Mouse (Mus musculus): Measurements from ENCODE around the gene Gpc3.
"Not testable (repeated sequence)": the region's sequence is repeated elsewhere in the genome, so short reads cannot be mapped to it uniquely, and the experiment has no call there.

Gene Gpc3

DNA sequence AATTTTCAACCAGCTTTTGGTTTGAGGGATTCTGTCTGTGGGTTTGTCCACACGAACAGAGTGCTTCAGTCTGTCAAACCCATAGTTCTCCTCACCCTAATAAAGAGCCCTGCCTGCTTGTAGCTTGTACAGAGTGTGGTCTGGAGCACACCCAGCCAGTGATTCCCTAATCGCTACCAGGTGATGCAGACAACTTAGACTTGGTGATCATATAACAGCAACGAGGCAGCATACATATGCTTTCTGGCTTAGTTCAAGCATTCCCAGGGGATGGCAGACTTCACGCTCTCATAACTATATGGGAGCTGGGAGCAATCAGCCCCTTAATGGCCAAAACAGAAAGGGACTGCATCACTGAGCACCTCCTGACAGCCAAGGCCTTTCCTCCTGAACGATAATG, 188.1 kb downstream of the Gpc3 start:
- intact Hi-C loops (cut with DNase I): no loop called here

DNA sequence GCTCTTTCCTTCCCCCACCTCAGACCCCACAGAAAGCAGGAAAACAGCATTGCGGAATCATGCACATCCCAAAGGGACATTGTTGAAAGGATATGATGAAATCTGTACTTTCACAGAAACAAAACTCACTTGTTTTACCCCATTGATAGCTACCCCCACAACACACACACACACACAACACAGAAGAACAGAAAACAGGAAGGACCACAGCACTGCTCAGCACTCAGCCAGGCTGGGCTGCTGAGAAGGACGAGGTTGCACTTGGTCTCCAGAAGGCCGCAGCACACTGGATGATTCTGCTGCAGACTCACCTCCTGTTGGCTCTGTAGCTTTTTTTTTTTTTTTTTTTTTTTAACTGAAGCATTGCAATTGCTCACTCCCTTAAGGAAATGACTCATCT, 193.9 kb downstream of the Gpc3 start:
- intact Hi-C loops (cut with DNase I): no loop called here

GRCm38 (mm10) chrX:52412936-52413335, 200.8 kb downstream of the Gpc3 start:
- intact Hi-C loops (cut with DNase I): no loop called here

GRCm38 (mm10) chrX:52401188-52401587, 212.6 kb downstream of the Gpc3 start:
- intact Hi-C loops (cut with DNase I): no loop called here

GRCm38 (mm10) chrX:52375129-52375528, 238.6 kb downstream of the Gpc3 start:
- intact Hi-C loops (cut with DNase I): loop anchor here (10.0 kb wide), 2 partner anchors 290 to 980 kb away; no protein-coding TSS in a partner anchor

DNA sequence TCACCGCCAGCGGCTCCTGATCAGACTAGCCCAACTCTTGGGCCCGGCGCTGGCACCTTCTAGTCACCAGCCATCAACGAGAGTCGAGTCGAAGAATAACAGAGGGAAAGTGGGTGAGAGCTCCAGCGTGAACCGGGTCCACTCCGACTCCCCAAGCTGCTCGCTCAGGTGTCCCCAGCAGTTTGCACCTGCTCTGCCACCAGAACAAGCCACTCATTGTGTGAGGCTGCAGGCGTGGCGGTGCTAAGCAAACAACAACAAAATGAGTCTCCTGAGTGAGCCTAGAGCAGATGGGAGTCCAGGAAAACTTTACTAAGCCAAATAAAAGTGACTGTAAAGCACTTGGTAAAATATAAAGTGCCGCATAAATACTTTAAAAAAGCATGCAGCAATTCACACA, 239.5 kb downstream of the Gpc3 start:
- intact Hi-C loops (cut with DNase I): loop anchor here (10.0 kb wide), 2 partner anchors 289 to 979 kb away; no protein-coding TSS in a partner anchor

DNA sequence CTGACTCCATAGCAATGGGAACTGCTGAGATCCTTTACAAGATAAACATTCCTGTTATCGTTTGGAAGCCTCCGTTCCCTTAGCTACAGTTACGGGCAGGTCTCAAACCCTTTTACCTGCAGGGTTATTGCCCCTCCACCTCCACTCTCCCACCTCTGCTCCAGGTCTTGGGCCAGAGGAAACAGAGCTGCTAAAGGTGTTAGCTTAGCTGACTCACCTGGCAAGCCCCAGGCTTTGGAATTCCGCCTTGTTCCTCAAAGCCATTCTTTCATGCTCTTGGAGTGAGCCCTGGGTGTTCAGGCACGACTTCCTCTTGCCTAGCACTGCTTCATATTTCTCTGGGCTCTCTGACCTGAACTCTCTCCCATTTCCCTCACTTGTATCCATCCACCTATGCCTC, 241.3 kb downstream of the Gpc3 start:
- intact Hi-C loops (cut with DNase I): loop anchor here (10.0 kb wide), 2 partner anchors 288 to 978 kb away; no protein-coding TSS in a partner anchor

GRCm38 (mm10) chrX:52369938-52370758, 243.6 kb downstream of the Gpc3 start:
- intact Hi-C loops (cut with DNase I): loop anchor here (5.0 to 10.0 kb wide), 3 partner anchors 285 to 975 kb away; no protein-coding TSS in a partner anchor

- intact Hi-C loops (cut with DNase I): loop anchor here (5.0 kb wide), 1 partner anchor 602 kb away; no protein-coding TSS in a partner anchor
Measured at GRCm38 (mm10) chrX:52369304-52369937, 244.3 kb downstream of the Gpc3 start.

DNA sequence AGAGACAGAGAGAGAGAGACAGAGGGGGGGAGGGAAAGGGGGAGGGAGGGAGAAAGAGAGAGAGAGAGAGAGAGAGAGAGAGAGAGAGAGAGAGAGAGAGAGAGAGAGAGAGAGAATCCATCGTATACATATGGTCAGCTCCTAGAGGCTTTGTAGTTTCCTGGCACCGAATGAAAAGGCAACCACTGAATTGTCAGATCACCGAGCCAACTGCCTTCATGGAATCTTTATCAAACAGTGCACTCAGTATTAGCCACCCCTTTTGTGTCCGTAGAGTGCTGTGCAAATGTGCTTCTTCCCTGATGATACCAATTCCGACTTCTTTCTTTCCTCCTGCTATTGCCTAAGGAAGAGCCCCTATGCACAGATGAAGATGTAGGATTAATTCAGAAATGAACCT, 246.9 kb downstream of the Gpc3 start:
- intact Hi-C loops (cut with DNase I): loop anchor here (5.0 kb wide), 1 partner anchor 600 kb away; no protein-coding TSS in a partner anchor

DNA sequence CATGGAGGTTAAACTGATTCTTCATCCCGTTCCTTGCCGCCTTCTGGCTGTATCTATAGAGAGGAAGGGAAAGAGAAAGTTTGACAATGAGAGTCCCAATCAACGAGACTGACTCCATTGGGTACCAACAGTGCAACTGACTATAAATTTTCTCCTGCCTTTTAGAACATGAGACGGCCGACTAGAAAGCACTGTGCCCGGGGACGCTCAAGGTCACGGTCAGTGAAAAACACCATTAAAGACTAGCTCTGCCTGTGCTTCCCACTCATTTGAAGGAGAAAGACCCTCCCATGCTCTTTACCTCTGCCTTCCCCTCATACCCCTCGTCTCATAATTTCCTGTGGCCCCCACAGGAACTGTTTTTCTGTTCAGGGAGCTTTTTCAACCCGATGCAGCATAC, 248.0 kb downstream of the Gpc3 start:
- intact Hi-C loops (cut with DNase I): loop anchor here (5.0 kb wide), 1 partner anchor 598 kb away; no protein-coding TSS in a partner anchor

DNA sequence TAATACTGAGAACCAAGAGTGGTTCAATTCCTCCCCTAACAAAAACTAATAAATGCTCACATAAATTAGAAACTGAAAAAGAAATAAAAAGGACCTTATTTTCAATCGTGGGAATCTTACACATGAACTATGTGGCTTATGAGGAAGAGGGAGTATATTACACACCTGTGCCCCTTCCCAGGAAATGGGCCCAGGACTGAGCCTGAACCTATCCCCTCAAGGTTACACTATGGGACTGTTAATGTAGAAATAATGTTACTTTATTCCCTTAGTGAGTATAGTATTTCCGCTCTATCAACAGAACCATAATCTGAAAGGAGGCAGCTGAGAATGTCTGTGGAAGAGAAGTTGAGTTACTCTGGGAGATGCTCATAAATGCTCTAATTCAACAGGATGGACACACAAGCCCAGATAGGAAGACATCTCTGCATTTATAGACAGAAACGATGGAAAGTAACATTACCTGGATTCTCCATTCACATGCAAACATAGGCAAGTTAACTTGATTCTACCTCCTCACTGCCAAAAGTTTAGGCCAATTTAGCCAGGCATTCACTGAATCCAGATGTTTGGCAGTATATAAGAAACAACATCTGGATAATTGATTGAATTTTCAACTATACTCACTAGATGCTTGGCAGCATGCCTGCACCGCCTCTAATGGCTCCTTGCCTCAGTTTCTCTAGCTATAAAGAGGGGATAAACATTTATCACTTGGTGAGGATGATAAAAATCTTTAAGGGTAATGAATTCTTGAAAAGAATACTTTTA, 251.3 kb downstream of the Gpc3 start:
- intact Hi-C loops (cut with DNase I): no loop called here

- intact Hi-C loops (cut with DNase I): no loop called here
Measured at GRCm38 (mm10) chrX:52352981-52353380, 260.8 kb downstream of the Gpc3 start.

DNA sequence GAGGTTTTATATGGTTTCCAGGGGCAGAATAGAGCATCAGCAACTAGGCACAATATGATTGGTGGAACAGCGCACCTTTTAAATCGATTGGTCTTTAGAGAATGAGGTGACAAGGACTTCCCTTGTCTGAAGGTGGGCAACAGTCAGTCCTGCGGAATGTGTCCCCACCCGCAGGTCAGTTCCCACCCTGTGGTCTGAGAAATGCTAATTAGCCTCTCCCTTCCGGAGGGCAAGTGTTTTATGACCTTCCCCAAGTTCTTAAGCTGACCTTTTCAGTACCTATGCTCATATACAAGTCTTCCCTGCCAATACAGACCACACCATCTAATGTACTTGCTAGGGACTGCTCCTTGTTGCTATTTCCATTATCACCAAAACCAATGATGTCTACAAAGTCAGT, 263.1 kb downstream of the Gpc3 start:
- intact Hi-C loops (cut with DNase I): not testable (repeated sequence)

DNA sequence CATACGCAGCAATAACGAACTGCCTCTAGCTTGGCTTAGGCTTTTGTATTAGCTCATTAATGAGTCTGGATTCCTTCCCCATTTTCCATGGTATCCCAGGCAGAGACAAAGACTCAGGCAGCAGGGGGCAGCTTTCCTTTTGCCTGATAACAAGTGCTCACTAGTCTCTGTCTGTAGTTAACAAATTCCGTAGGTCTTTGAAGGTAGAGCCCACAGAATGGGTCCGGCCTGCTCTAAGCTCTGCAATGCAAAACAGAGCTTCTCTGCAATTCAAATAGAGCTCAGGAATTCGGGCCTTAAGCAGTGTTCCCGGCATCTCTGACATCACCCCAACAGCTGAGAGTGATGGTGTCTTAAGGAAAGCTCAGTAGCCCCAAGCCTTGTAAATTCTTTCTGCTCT, 265.0 kb downstream of the Gpc3 start:
- intact Hi-C loops (cut with DNase I): no loop called here

DNA sequence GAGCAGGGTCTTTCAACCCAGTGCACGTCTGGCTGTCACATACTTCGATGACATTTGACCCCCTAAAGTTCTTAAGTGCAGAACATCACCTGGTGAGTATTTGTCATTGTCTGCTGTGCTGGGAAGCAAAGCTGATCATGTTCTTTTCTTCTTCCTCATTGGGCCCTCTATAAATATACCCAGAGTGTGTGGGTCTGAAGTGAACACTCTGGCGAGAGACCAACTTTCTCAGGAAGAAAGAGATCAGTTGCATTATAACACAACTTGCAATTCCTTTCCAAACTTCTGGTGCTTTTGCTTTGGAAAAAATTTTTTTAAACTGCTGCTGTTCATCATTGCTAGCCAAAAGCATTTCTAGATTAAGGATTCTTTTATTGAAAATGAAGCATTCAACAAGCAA, 269.7 kb downstream of the Gpc3 start:
- intact Hi-C loops (cut with DNase I): no loop called here

DNA sequence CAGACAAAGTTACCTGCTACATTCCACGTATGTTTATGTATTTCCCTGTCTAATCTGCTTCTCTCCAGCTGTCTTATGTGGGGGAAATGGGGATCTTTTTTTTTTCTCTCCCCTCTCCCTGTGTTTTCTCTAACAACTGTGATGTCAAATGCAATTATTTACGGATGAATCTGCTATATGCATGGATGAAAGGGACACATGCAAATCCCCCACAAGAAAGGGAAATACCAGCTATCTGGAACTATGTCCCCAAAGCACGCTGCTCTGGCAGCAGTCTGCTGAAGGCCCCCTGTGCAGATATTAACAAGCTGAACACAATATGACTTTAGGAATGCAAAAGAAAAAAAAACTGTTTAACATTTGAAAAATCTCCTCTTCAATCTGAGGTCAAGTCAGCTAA, 273.5 kb downstream of the Gpc3 start:
- intact Hi-C loops (cut with DNase I): no loop called here

GRCm38 (mm10) chrX:52321791-52322190, 292.0 kb downstream of the Gpc3 start:
- intact Hi-C loops (cut with DNase I): no loop called here

DNA sequence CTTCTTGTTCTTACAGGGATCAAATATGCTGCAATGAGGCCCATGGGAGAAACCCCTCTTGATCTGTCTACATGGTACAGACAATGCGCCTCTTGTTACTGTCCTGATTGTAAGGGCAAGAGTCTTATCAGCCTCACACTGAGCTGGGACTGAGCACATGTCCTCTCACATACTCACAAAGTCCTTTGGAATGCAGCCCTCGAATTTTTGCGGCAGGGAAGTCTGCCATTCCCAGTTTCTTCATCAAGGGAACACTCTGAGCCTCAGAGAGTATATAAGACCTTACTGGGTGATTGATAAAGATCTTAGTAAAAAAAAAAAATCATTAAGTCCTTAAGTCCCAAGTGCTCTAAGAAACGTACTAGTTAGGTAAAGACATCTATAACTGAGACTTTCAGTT, 293.1 kb downstream of the Gpc3 start:
- intact Hi-C loops (cut with DNase I): no loop called here

GRCm38 (mm10) chrX:52310976-52311375, 302.8 kb downstream of the Gpc3 start:
- intact Hi-C loops (cut with DNase I): no loop called here

DNA sequence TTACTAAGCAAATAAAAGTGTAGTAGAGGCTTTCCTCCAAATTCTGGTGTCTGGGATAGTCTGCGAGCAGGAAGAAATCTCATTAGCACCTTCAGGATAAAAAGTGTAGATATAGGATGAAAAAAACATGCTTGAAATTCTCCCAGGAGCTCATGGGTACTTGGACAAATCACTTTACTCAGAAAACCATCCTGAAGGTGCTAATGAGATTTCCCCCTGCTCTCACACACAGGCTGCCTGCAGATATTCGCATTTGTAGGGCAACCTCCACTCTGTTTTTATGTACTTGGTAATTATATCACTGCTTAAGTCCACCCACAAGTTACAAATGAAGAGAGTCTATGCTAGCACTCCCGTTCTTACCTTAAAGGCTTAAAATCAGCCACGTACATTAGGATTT, 308.5 kb downstream of the Gpc3 start:
- intact Hi-C loops (cut with DNase I): no loop called here

- intact Hi-C loops (cut with DNase I): no loop called here
Measured at GRCm38 (mm10) chrX:52288792-52289191, 325.0 kb downstream of the Gpc3 start.
